Mouse (Mus musculus): ENCODE measurements around the gene March6.

DNA sequence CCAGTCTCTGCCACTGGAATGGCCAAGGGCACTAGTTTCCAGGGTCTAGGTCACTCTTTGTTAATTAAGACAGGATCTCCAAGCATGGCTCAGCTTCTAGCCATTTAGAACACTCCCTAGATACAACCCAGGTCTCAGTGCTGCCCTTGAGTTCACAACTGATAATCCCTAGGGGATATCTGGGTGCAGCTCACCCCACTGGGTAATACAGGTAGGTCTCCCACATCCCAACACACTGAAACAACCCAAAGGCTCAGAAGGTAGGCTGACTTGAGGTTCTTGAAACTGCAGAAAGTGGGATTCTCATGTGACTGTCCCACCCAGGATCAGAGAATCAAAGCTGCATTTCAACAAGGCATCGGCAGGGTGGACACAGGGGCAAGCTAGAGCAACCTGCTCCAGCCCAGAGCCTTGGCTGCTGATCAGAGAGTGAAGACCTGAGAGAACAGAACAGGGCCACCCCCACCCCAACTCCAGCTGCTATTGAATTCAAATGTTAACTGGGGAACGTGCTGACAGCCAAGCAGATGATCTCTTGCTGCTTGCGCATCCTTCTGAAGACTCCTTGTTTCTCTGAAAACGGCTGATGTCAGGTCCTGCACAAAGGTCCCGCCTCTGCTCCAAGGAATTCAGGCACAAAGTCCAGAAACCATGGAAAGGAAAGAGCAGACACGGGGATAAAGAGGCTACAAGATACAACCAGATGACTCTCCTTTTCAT lies 116.5 kb downstream of the March6 start:
- TF ChIP-seq CTCF (IDR thresholded peaks at IDR 0.05; ENCODE audit: borderline replicate concordance, control insufficient read depth, extremely low read depth, insufficient read depth, low read length, poor library complexity), result no peak
- TF ChIP-seq POLR2A (IDR thresholded peaks at IDR 0.05; ENCODE audit: control insufficient read depth, extremely low read depth, insufficient read depth, low read length, poor library complexity), result no peak
